Mouse (Mus musculus): ENCODE data around the gene Isy1. TPM values are rescaled to one million over a fixed set of nuclear protein-coding genes. Genes with fewer than 3 reads are reported as not detected.
"Not testable (repeated sequence)": the region's sequence is repeated elsewhere in the genome, so short reads cannot be mapped to it uniquely, and the experiment has no call there.

Gene Isy1
- polyA plus RNA-seq, 1 experiment from 2014 or later, result 39.0 TPM

DNA sequence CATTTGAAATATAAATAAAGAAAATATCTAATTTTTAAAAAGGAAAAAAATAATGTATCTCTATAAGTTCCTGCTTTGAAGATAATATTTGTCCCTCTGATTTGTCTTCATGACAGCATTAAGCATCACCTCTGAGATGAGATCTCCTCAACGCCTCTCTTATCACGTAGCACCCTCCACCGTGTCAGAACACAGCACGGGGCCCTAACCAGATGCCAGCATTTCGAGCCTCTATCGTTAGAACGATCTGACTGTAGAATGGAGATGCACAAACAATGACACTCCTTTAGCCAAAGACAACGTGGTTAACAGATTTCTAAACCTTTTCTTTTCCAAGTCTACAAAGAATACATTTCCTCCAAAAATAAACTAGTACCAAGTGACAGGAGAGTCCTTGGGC lies 54.6 kb downstream of the Isy1 start:
- H3K27ac ChIP-seq, result no peak overlapping the region
- peaks cover 2% of the 10 kb centered on the region; the same call in 1 of the 2 replicates for H3K4me1 ChIP-seq
- no peak overlapping the region for H3K9ac ChIP-seq
- WGBS, result 70% methylated on average over 8 of the region's 8 CpGs
- H3K36me3 ChIP-seq, result no peaks in the 10 kb centered on the region
- H3K9me3 ChIP-seq, result no peaks in the 10 kb centered on the region
- H3K4me3 ChIP-seq (replicated peaks), result no peak overlapping the region
- no peak overlapping the region for H3K4me2 ChIP-seq
- H3K27me3 ChIP-seq (replicated peaks), result no peaks in the 10 kb centered on the region
- ATAC-seq (ENCODE audit: insufficient read depth, low FRiP score, low read depth), result no peak

DNA sequence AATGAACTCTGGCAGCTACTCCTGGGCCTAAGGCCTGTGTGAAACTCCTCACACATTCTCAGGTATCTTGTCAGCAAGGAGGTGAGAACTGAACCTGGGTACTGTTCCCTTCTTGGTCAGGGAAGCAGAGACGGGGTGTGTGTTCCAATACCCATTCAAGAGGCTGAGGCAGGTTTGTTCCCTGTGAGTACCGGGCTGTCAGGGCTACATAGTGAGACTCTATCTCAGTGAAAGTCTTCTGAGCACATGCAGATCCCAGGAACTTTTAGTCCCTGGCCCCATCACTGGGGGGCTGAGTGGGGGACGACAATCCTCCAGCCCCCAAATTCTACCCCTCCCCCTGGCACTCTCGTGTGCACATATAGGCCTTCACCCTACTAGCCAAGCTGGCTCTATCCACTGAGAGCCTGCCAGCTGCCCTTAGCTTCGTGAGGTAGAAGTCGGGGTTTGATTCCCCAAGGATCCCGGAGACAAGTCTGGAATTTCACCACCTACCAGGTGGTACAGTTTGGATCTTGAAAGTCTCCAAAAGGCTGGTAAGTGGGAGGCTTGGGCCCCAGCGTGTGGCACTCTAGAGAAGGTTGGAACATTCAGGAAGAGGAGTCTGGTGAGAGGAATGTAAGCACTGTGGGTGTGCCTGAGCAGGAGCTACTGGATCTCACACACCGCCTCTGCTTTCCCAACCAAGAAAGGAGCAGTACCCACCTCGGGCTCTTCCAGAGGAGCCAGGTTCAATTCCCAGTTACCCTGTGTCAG lies 57.9 kb downstream of the Isy1 start:
- peaks cover 6% of the 10 kb centered on the region; the same call in 1 of the 2 replicates for H3K4me1 ChIP-seq
- H3K27me3 ChIP-seq (replicated peaks), result no peaks in the 10 kb centered on the region
- H3K9me3 ChIP-seq, result no peaks in the 10 kb centered on the region
- H3K36me3 ChIP-seq, result no peaks in the 10 kb centered on the region
- WGBS, result 83% methylated on average over 10 of the region's 10 CpGs
- no peak overlapping the region for H3K4me3 ChIP-seq (replicated peaks)
- no peak overlapping the region for H3K27ac ChIP-seq
- H3K9ac ChIP-seq, result no peak overlapping the region
- H3K4me2 ChIP-seq, result no peak overlapping the region
- ATAC-seq (ENCODE audit: insufficient read depth, low FRiP score, low read depth), result no peak

DNA sequence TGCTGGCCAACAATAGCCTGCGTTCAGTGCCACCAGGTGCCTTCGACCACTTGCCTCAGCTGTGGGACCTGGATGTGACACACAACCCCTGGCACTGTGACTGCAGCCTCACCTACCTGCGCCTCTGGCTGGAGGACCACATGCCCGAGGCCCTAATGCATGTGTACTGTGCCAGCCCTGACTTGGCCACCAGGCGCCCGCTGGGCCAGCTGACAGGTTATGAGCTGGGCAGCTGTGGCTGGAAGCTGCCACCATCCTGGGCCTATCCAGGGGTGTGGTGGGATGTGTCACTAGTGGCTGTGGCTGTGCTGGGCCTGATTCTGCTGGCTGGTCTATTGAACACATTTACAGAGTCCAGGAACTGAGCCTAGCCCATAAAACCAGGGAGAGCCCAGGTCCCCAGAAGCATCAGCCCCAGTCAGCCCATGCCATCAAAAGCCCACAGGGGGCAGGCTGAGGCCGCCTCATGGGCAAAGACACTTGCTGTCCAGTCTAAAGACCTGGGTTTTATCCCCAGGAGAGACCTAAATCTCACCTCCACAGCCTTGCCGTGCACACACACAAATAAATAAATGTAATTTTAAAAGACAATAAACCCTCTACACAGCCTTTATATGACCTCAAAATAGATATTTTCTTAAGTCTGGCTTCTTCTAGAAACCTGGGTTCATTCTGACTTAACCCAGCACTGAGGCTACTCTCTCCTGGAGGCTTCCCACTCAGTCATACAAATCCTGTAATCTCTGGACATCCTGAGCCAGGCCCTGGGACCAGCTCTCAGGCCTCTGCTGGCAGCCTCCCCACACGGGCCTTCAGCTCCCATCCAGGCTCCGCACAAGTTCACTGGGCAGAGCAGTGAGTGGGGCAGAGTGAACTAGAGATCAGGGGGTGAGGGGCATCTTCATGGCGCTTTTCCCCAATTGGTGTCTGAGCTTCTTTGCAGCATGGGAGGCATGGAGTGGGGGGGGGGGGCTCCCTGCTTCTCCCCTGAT lies 59.1 kb downstream of the Isy1 start:
- no peak for ATAC-seq (ENCODE audit: insufficient read depth, low FRiP score, low read depth)
- no peaks in the 10 kb centered on the region for H3K36me3 ChIP-seq
- no peak overlapping the region for H3K27ac ChIP-seq
- no peaks in the 10 kb centered on the region for H3K27me3 ChIP-seq (replicated peaks)
- H3K4me3 ChIP-seq (replicated peaks), result no peak overlapping the region
- H3K4me2 ChIP-seq, result no peak overlapping the region
- 87% methylated on average over 11 of the region's 11 CpGs for WGBS
- peaks cover 6% of the 10 kb centered on the region; the same call in 1 of the 2 replicates for H3K4me1 ChIP-seq
- no peaks in the 10 kb centered on the region for H3K9me3 ChIP-seq
- H3K9ac ChIP-seq, result no peak overlapping the region

DNA sequence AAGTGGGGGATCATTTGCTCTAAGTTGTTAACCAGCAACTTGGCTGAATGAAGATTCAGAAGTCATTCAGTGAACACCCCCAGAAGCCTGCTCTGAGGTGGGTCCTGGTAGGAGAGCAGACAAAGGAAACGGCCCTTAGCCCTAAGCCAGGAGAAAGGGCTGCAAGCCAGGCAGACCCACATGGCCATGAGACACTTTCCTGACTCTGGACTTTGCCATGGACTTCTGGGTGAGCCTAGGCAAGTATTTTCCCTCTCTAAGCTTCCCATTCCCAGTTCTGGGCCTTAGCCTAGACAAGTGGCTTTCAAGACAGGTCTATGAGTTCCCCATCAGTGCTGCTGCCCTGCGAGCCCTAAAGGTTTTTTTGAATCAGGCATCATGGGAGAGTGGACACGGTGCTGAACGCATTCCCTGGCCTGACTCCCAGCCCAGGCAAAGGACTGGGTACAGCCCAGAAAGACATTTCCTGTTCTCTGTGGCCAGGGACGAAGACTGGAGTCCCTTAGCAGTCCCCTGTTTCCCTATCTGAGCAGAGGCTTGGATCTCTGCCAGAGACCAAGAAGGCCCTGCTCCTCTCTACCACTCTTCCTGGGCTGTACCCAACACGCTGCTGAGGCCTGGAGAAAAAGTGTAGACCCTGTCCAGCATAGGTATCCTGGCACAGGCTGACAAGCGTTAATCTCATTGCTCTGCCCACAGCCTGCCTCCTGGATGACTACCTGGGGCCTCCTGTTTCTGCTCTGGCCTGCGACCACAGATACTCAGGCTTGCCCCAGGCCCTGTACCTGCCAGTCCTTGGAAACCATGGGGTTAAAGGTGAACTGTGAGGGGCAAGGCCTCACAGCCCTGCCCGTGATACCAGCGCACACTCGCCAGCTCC lies 60.1 kb downstream of the Isy1 start:
- no peaks in the 10 kb centered on the region for H3K9me3 ChIP-seq
- no peak overlapping the region for H3K27ac ChIP-seq
- no peak overlapping the region for H3K4me2 ChIP-seq
- H3K9ac ChIP-seq, result no peak overlapping the region
- ATAC-seq (ENCODE audit: insufficient read depth, low FRiP score, low read depth), result 0 out of 2 replicates have a peak, but pooled peaks have one; percentile 17
- peaks cover 6% of the 10 kb centered on the region; the same call in 1 of the 2 replicates for H3K4me1 ChIP-seq
- no peaks in the 10 kb centered on the region for H3K36me3 ChIP-seq
- H3K27me3 ChIP-seq (replicated peaks), result no peaks in the 10 kb centered on the region
- 67% methylated on average over 11 of the region's 11 CpGs for WGBS
- H3K4me3 ChIP-seq (replicated peaks), result no peak overlapping the region

GRCm38 (mm10) chr6:87777842-87778241 lies 60.8 kb downstream of the Isy1 start, which contains the start of gene Gp9:
Gp9 (plus strand) TSS chr6:87778072.
- WGBS, result 66% methylated on average over 2 of the region's 2 CpGs
- no peaks in the 10 kb centered on the region for H3K27me3 ChIP-seq (replicated peaks)
- no peak within 1 kb of the TSS for H3K27ac ChIP-seq
- H3K4me3 ChIP-seq (replicated peaks), result no peak within 1 kb of the TSS
- no peak within 1 kb of the TSS for H3K4me2 ChIP-seq
- no peak within 1 kb of the TSS for H3K9ac ChIP-seq
- ATAC-seq (ENCODE audit: insufficient read depth, low FRiP score, low read depth), result peak; percentile 35; the same call in 1 of the 2 replicates
- no peaks in the 10 kb centered on the region for H3K36me3 ChIP-seq
- H3K9me3 ChIP-seq, result no peaks in the 10 kb centered on the region
- peaks cover 6% of the 10 kb centered on the region; the same call in 1 of the 2 replicates for H3K4me1 ChIP-seq

DNA sequence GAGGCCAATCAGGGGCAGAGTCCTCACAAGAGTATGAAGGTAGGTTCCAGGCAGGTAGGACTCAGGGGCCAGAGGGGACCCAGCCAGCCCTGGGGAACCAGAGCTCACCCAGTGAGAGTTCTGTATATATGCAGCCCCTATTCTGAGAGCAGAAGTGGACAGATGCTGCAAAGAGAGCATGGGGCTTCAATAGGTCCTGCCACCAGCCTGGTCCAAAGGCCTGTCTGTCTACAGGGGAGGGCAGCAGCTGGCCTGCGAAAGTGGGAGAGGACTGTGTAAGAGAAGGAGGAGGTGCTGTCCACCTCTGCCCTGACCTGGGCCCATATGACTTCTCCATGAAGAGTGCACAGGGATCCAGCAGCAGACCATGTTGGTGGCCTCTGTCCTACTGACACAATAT lies 61.9 kb downstream of the Isy1 start:
- WGBS, result 69% methylated on average over 1 of the region's 1 CpGs
- Histone ChIP-seq H3K27me3 (replicated peaks) (no peaks in the 10 kb centered on the region), H3K4me1 (peaks cover 6% of the 10 kb centered on the region; the same call in 1 of the 2 replicates), H3K9ac (no peak overlapping the region), H3K4me2 (no peak overlapping the region), H3K27ac (no peak overlapping the region), H3K4me3 (replicated peaks) (no peak overlapping the region), H3K36me3 (no peaks in the 10 kb centered on the region), H3K9me3 (no peaks in the 10 kb centered on the region)
- ATAC-seq (ENCODE audit: insufficient read depth, low FRiP score, low read depth), result no peak

DNA sequence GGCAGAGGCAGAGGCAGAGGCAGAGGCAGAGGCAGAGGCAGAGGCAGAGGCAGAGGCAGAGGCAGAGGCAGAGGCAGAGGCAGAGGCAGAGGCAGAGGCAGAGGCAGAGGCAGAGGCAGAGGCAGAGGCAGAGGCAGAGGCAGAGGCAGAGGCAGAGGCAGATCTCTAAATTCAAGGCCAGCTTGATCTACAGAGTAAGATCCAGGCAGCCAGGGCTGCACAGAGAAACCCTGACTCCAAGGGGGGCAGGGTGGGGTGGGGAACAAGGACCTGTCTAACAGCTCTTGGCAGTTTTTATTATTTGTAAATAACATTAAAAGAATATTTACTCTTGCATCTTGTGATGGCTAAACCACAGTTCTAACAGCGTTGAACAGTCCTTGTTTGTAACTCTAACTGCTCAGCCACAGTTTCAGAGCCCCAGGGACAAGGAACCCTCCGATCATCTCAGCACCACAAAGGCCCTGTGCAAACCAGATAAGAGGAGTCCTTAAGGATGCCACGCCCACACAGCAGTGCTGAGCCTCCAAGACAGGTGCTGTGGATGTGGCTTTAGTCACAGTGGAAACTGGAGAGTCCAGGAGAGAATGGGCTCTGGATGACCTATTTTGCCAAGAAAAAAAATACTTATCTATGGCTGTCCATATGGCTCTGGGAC lies 62.9 kb downstream of the Isy1 start:
- Histone ChIP-seq H3K4me2 (no peak overlapping the region), H3K9me3 (no peaks in the 10 kb centered on the region), H3K27me3 (replicated peaks) (no peaks in the 10 kb centered on the region), H3K36me3 (no peaks in the 10 kb centered on the region), H3K27ac (no peak overlapping the region), H3K4me1 (peaks cover 6% of the 10 kb centered on the region; the same call in 1 of the 2 replicates), H3K4me3 (replicated peaks) (no peak overlapping the region), H3K9ac (no peak overlapping the region)
- 57% methylated on average over 3 of the region's 3 CpGs for WGBS
- ATAC-seq (ENCODE audit: insufficient read depth, low FRiP score, low read depth), result peak; percentile 83; the same call in 1 of the 2 replicates

GRCm38 (mm10) chr6:87774909-87775308 lies 63.7 kb downstream of the Isy1 start:
- H3K4me2 ChIP-seq, result no peak overlapping the region
- H3K9ac ChIP-seq, result no peak overlapping the region
- H3K27me3 ChIP-seq (replicated peaks), result no peaks in the 10 kb centered on the region
- H3K4me3 ChIP-seq (replicated peaks), result no peak overlapping the region
- no peaks in the 10 kb centered on the region for H3K36me3 ChIP-seq
- WGBS, result 77% methylated on average over 9 of the region's 9 CpGs
- H3K4me1 ChIP-seq, result peaks cover 6% of the 10 kb centered on the region; the same call in 1 of the 2 replicates
- no peaks in the 10 kb centered on the region for H3K9me3 ChIP-seq
- no peak for ATAC-seq (ENCODE audit: insufficient read depth, low FRiP score, low read depth)
- no peak overlapping the region for H3K27ac ChIP-seq

DNA sequence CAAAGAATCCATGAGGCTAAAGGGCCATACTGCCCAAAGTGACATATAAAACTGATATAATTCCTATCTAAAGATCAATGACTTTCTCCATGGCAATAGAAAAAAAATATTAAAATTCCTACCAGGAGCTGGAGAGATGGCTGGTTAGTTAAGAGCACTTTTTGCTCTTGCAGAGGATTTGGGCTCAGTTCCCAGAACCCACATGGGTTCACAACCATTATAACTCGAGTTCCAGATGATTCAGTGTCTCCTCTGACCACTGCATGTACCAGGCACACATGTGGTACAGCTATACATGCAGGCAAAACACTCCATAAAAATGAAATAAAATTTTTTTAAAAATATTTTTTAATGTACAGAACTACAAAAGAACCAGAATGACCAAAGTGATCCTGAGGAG lies 64.1 kb downstream of the Isy1 start:
- 42% methylated on average over 1 of the region's 1 CpGs for WGBS
- ATAC-seq (ENCODE audit: insufficient read depth, low FRiP score, low read depth), result no peak
- H3K27ac ChIP-seq, result no peak overlapping the region
- H3K9me3 ChIP-seq, result no peaks in the 10 kb centered on the region
- H3K27me3 ChIP-seq (replicated peaks), result no peaks in the 10 kb centered on the region
- peaks cover 6% of the 10 kb centered on the region; the same call in 1 of the 2 replicates for H3K4me1 ChIP-seq
- no peak overlapping the region for H3K4me3 ChIP-seq (replicated peaks)
- no peak overlapping the region for H3K4me2 ChIP-seq
- H3K9ac ChIP-seq, result no peak overlapping the region
- H3K36me3 ChIP-seq, result no peaks in the 10 kb centered on the region

DNA sequence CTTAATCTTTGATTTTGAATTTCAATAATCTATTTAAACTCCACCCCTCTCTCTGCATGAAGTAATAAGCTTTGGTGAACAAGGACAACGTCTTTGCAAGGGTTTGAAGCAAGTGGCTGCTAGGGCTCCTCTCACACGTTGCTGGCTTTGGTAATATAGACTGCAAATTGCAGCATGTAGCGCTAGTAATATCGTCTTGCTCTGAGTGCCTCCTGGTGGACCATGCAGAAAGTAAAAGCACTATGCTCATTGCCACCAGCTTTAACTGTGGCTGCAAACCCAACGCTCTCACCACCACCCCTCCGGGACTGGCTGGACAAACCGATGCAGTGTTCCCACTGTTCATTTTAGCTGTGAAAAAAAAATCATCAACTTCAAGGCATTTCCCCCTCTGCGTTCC lies 68.0 kb downstream of the Isy1 start:
- Histone ChIP-seq H3K4me1 (no peaks in the 10 kb centered on the region), H3K27me3 (replicated peaks) (no peaks in the 10 kb centered on the region), H3K4me3 (replicated peaks) (no peak overlapping the region), H3K36me3 (no peaks in the 10 kb centered on the region), H3K4me2 (no peak overlapping the region), H3K27ac (no peak overlapping the region), H3K9me3 (no peaks in the 10 kb centered on the region), H3K9ac (no peak overlapping the region)
- WGBS, result 47% methylated on average over 8 of the region's 8 CpGs
- no peak for ATAC-seq (ENCODE audit: insufficient read depth, low FRiP score, low read depth)

DNA sequence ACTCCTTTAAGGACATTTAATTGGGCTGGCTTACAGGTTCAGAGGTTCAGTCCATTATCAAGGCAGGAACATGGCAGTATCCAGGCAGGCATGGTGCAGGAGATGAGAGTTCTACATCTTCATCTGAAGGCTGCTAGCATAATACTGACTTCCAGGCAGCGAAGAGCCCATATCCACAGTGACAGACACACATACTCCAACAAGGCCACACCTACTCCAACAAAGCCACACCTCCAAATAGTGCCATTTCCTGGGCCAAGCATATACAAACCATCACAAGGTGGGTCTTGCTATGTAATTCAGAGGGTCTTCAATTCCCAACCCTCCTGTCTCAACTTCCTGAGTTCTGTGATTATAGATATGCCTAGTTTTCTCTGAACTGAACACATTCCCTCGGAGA lies 74.3 kb downstream of the Isy1 start:
- 91% methylated on average over 2 of the region's 2 CpGs for whole genome bisulfite sequencing
- not testable (repeated sequence) for ATAC-seq (ENCODE audit: insufficient read depth, low FRiP score, low read depth); H3K27me3 ChIP-seq (replicated peaks); H3K4me2 ChIP-seq; H3K36me3 ChIP-seq; H3K9ac ChIP-seq; H3K27ac ChIP-seq; H3K4me1 ChIP-seq; H3K4me3 ChIP-seq (replicated peaks); H3K9me3 ChIP-seq
